Mouse (Mus musculus) spleen, postnatal 10 days (tissue): ENCODE results near the gene Trim61.
A peak's percentile ranks its signal among the peaks of the same experiment; 100 is the strongest.
"Not testable (repeated sequence)": the region's sequence is repeated elsewhere in the genome, so short reads cannot be mapped to it uniquely, and the experiment has no call there.

Experiments
- DNase-seq, 2 experiments: peaks; one replicate each; pipeline ENCODE4 v3.0.0; 2021 to 2022; ENCODE audit warnings: low spot score in 2 of 2

The Trim61 gene

DNA sequence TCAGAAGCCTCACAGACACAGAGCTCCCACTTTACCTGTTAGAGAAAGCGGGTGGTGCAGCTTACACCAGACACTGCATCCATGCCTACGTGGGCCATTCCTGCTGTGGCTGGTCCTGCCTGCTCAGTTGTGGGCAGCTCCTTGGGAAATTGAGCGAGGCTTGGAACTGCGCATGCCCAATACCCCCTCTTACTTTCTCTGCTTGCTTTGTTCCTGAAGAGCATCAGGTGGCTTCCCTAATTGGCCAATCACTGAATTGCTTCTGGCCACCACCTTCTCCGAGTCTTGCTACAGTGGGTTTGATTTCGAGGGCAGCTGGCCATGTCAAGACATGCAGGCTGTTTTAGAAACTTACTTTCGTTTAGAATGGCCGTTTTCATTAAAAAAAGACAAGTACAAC is at the start of gene Trim61, which contains the start of gene Trim60:
TSS of gene Trim61 (minus strand) at position 101 of the 400 bp plus-strand sequence.
TSS of gene Trim60 (minus strand) at position 162 of the 400 bp plus-strand sequence.
- DNase-seq = no peak

DNA sequence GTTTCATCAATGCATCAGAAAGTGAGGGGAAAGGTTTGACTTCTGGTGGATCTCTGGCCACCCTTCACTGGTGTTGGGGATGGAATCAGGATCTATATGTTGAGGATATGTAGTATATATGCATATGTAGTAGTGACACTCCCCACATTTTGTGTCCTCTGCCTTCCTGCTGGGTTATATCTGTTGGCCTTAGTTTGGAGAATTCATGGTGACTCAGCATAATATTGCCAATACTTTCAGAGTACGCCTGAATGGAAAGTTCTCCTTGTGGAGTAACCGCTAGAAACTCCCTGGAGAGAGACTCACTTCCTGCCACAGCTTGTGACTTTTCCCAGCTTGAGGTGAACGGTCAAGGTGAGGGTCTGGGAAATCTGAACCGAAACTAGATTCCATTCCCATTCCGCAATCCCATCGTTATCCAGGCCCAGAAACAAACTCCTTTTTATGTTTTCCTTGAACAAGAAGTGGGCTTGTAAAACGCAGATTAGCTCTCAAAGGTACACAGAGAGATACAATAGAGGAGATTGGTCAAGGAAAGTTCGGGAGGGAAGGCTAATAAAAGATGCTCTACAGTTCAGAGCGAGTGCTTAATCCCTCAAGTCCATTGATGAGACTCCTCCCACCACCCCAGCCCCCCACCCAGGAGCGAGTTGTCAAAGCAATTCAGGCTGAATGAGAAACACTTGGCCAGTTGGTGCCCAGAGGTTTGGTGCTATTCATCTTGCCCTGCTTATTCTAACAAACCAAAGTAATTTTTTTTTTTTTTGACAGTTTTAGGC is 49.6 kb upstream of the Trim61 start:
- no peak for DNase-seq

DNA sequence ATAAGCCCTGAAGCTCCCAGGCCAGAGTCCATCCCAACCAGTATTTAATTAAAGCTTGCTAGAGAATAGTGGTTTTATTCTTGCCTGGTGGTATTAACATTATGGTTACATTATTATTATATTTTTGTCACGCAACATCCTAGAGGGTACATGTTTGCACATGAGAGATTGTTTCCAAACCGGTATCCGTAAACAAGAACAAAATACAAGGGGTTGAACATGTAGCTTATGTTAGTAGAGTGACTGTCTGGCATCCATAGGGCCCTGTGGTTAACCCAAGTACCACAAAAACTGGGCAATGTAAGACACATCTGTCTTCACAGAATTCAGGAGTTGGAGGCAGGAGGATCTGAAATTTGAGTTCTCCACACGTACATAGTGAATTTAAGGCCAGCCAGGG is 48.7 kb upstream of the Trim61 start:
- DNase-seq = no peak

DNA sequence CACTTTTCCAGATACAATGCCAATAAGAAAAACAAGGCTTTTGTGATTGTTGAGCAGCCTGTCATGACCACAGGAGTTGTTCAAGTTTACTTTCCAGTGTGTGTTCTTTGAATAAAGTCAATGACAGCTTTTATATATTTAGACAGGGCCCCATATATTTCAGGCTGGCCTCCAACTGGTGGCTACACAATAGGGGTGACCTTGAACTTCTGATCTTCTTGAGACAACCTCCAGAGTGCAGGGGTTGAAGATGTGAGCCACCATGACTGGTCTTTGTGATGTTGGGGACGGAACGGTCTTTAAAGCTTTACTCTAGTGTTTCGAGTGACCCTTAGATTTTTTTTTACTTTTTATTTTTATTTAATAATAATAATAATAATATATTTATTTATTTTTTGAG is 47.3 kb upstream of the Trim61 start:
- DNase-seq = no peak

DNA sequence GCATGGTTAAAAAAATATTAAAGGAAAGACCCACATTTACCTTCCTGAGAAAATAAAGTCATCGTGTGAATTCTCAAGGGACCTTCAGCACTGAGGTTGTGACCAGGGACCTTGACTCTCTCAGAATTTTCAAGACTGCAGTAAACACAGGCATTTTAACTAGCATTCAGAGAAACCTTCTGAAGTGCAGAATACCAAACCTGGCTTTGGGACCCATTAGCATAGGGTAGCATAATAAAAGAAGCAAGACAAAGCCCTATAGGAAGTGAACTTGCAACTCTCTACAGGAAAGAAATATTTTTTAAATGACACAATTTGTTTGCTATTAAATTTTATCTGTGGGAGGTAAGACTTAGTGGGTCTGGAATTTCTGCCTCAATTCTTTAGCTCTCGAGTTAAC is 45.7 kb upstream of the Trim61 start:
- no peak for DNase-seq

DNA sequence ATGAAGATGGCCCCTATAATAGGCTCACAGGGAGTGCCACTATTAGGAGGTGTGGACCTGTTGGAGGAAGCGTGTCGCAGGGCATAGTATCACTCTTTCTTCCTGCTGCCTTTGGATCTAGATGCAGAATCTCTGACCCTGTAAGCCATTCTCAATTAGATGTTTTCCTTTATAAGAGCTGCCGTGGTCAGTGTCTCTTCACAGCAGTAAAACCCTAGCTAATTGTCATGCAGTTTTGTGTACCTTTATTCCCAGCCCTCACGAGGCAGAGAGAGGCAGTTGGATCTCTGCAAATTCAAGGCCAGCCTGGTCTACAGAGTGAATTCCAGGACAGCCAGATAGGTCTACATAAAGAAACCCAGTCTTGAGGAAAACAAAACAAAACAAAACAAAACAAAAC is 43.9 kb upstream of the Trim61 start:
- no peak for DNase-seq

DNA sequence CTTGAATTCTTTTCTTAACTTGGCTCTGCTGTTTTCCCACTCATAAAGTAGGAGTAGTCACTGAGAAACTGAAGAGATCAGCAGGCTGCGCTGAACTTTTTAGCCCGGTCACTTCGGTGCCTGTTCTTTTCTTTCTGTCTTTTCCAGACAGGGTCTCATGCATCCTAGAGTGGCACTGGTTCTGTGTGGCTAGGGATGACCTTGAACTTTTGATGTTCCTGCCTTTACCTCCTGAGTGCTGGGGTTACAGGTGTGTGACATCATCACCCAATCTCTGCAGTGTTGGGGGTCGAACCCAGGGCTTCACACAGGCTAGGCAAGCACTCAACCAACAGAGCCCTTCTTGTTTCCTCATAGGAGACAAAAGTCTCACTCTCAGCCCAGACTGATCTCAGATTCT is 38.4 kb upstream of the Trim61 start:
- DNase-seq = no peak

DNA sequence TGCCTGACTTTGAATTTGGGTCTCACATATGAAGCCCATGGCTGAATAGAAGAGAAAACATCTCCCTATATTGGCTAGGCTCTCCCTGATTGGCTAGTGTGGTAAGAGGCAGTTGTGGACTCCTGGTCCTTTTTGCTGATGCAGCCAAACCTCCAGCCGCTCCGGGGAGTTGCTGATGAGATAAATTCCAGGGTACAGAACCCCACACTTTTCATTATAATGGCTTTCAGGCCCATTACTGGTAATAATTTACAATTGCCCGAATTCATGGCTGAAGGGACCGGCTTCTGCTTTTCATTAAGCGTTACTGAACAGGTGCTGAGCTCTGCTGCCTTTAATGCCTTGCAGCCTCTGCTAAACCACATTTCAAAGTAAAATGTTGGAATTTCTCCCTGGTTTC is 35.6 kb upstream of the Trim61 start:
- DNase-seq = no peak

DNA sequence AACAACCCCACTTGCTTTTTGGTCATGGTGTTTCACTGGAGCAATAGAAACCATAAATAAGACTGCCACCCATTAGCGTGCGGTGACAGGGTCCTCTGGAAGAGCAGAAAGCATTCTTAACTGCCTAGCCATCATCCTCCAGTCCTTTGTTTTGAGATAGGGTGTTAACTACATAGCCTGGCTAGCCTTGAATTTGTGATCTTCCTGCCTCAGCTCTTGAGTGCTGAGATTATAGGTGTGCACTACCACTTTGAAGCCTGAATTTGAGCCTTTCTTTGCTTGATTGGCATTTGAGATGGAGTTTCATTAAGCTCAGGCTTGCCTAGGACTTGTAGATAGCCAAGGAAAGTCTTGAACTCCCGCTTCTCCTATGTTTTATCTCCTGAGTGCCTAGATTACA is 35.2 kb upstream of the Trim61 start:
- DNase-seq = no peak

DNA sequence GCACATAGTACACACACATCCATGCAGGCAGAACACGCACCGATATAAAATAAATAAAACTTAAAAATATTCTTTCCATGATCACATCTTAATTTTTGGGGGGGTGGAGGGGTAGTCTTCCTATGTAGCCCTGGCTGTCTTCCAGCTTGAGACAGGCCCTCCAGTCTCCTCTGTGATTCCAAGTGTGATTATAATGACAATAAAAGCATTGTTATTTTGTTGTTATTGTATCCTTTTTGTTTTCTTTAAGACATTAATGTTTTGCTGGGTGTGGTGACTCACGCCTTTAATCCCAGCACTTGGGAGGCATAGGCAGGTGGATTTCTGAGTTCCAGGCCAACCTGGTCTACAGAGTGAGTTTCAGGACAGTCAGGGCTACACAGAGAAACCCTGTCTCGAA is 29.5 kb upstream of the Trim61 start:
- no peak for DNase-seq

DNA sequence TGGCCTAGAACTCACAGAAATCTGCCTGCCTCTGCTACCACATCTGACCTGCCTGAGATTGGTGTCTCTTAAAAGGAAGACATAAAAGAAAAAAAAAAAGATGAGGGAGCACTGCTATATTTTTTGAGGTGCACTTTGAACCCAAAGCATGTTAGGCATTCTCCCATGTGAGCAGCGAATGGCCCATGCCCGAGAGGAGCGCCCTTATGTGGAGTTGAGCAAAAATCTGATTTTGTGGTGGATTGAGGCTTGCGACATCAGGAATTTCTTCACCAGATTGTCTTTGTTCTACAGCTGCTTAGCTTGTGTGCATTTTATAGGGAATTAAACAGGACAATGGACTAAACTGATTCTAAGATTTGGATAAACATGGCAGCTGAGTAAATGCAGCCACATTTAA is 28.9 kb upstream of the Trim61 start:
- DNase-seq = no peak

DNA sequence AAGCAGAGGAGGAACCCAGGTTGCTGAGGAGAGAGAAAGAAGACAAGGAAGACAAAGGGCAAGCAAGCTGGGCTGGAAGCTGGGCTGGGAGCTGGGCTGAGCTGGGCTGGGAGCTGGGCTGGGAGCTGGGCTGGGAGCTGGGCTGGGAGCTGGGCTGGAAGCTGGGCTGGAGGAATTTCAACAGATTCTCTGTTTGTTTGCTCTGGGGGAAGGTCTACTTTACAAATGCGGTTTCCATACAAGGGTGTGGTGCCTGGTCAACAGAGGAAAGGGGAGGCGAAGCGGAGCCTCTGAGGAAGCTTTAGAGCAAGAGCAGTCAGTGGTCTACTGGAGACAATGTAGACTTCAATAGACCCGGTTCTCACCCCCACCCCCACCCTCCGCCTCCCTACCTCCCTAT is 28.2 kb upstream of the Trim61 start:
- no peak for DNase-seq

DNA sequence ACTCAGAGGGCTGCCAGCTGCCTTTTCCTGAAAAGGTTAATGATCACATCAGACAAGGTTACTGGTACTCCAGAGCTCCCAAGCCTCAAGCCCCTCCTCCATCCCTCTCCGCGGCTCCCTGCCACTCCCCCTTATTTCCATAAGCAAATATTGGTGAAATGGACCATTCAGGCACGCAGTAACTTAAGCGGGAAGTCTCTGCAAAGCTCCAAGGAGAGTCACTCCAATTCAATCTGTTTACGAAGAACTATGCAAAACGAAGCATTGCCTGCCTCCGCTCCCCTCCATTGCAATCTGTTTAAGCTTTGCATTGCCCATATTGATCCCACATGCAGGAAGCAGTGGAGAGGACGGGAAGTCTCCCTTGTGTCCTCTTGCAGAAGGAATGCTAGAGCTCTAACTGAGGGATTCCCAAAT is 18.8 kb upstream of the Trim61 start, which contains the start of gene Apela:
TSS of gene Apela (minus strand) at position 220 of the 417 bp plus-strand sequence.
- no peak for DNase-seq

DNA sequence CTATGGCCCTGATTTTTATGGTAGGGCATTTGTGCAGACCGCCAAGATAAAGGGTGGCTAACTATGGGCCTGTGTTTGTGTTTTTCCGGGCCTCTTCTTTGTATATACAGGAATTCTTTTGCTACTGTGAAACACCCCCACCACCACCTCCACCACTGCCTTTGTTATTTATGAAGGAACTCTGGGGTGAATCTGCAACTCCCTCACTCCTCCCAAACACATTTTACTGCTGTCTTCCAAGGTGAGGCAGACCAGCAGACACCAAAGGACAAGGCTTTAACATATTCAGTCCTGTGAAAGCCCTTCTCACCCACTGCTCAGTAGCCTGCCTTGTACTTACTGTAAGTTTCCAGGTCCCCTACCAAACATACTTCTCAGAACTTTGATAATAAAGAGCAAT is 15.8 kb upstream of the Trim61 start:
- no peak for DNase-seq

DNA sequence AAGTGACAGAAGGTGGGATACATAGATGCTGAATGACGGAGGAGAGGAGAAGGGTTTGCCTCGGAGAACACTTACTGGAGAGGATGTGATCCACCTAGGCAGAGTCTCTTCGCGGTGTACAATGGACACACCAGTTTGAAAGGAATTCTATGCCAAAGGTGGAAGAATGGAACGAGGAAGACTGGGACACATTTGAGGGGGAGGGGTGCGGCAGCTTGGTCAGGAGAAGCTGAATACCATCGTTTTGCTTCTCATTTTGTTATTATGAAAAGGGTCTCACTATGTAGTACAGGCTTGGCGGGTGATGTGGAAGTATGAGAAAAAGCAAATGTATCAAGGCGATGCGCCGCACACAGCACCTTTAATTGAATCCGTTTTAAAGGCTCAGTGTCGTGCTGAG is 14.7 kb upstream of the Trim61 start:
- DNase-seq = no peak

DNA sequence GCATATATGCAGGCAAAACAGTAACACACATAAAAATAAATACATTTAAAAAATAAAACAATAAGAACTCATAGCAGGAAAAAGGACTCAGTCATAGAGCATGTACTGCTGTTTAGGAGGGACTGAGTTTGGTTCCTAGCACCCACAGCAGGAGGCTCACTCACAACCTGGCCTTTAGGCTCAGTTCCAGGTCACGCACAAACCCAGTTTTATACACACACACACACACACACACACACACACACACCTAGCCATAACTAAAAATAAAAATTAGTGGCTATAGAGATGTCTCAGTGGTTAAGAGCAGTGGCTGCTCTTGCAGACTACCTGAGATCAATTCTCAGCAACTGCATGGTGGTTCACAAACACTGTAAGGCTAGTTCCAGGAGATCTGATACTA is 13.8 kb upstream of the Trim61 start:
- no peak for DNase-seq

DNA sequence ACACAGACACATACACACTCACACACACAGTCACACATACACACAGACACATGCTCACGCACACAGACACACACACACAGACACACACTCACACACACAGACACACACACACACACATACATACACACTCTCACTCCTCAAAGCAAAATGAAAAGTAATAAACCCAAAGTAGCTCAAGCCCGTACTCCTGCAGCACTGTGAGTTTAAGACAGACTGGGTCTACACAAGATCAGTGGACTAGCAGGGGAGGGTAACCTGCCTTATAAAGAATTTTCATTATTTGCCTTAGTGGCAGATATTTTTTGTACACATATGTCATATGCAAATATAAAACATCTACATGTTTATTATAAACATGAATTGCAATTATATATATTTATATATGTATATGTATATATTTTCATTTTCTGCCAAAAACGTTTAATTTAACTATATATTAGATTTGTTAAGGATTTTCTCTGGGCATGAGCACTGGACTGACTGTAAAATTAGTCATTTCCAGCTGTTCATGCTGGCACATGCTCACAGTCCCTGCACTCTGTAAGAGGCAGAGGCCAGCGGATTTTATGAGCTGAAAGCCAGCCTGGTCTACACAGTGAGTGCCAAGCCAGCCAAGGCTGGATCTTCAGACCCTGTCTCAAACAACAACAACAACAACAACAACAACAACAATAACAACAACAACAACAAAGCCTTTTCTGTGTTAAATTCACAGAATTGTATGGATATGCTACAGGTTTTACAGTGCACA is 12.6 kb upstream of the Trim61 start:
- no peak for DNase-seq

DNA sequence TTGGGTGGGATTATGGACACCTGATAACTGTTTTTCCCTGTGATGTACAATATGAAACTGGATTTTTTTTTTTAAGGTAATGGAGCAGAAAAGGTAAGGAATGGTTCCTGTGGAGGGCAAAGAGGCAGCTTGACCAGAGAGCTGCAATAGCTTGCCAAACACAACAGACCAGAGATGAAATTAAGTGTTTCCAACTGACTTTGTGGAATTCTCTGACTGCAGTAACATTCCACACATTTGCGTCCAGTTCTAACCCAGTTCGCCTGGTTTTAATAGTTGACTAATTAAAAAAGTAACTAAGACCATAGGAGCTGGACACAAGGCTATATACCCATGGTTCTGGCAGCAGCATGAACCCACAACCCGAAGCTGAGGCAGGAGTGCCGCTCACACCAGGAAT is 11.5 kb upstream of the Trim61 start:
- DNase-seq = no peak

DNA sequence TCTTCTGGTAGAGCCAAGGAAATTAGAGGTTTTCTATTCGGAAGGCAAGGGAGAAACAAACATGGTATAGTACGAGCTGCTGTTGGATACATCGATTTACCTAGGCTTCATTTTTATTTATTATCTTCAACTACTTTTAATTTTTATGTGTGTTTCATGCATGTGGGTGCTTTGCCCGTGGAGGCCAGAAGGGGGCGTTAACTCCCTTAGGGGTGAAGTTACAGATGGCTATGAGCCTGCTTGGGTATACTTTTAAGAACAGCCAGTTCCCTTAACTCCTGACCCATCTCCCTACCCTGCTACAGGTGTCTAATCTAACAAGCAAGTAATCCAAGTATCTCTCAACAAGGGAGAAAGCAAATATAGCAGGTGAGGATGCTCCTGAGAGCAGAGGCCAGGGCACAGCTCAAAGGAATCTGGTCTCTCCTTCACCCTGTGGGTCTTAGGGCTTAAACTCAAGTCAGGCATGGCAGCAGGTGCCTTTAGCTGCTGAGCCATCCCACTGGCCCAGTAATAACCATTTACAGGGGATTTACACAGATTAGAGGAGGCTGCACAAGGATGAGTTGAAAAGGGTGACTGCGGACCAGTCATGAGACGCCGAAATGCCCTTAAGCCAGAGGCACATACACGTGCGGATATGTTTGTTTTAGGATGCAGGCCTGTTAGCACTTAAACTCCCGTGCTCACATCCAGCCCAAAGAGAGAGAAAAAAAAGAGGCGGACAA is 10.8 kb upstream of the Trim61 start:
- no peak for DNase-seq

DNA sequence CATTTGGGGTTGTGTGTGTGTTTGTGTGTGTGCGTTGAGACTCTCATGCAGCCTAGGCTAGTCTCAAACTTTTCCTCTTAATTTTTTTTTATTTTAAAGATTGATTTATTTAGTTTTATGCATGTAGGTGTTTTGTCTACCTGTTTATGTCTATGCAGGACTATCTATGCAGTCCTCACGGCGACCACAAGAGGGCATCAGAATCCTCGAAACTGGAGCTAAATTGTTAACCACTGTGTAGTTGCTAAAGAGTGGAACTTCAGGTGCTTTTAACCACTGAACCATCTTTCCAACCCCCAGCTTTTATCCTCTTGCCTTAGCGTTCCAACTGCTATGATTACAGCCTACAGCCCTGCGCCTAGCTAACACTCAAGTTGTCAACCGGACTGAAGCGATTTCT is 4.2 kb upstream of the Trim61 start:
- peak; percentile 6 to 60 for DNase-seq

DNA sequence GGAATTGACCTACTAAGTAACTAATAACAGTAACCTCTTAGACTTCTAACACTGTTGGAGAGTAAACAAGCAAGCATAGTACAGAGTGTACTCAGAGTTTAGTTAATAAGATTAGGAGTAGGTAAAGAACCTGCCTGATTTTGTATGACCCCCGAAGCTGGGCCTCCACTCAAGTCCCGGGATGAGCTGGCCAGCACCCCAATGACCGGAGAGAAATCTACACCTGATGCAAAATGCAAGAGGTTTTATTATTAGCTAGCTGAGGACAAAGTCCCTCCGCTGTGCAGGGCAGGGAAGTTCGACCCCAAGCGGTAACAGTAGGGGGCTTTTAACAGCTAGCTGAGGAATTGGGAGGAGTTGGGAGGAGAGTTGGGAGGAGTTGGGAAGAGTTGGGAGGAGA is 10.7 kb downstream of the Trim61 start:
- not testable (repeated sequence) for DNase-seq

DNA sequence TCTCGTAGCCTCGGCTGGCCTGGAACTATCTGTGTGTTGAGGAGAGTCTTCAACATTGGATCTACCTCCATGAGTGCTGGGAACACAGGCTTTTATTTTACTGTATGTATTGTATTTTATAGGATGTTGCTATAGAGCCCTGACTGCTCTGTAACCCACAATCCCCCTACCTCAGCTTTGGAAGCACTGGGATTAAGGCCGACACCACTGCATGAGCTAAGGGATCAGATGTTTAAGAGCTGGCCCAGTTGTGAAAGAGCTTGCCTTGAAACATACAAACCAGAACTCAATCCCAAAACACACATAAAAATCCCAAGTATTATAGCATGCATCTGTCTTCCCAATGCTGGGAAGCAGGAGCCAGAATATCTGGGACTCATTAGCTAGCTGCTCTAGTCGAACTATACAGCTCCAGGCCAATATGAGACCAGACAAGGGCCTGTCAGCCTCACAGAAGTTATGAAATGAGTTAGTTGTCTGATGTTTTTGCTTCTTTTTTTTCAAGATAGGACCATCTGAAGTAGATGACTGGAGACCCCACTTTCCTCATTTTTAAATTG is 19.4 kb downstream of the Trim61 start:
- DNase-seq = no peak
